Mouse (Mus musculus): Measurements from ENCODE around the gene Iqce. TPM values are rescaled to one million over a fixed set of nuclear protein-coding genes. Genes with fewer than 3 reads are reported as not detected.
A peak's percentile ranks its signal among the peaks of the same experiment; 100 is the strongest.

Gene Iqce
- total RNA-seq, 1 experiment from 2014 or later: 8.2 TPM

DNA sequence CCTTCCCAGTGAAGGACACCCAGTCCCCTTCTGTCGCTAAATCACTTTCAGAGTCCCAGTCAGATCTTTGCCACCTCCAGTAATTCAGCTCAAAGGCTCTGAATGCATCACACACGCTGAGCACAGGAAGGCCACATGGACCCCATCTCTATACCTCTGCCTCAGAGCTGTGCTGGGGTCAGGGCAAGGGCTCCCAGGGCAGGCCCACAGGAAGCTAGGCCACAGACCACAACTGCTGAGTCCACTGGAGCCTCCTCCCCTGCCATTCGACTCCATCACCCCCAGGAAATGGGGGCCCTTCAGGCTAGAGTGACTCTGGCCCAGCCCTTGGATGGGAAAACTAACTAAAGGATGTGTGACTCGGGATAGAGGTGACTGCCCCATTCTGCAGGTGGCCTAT lies 78.4 kb downstream of the Iqce start:
- ATAC-seq (replicated peaks; ENCODE audit: insufficient number of reproducible peaks, low FRiP score, low TSS enrichment, poor library complexity, severe bottlenecking): no peak

DNA sequence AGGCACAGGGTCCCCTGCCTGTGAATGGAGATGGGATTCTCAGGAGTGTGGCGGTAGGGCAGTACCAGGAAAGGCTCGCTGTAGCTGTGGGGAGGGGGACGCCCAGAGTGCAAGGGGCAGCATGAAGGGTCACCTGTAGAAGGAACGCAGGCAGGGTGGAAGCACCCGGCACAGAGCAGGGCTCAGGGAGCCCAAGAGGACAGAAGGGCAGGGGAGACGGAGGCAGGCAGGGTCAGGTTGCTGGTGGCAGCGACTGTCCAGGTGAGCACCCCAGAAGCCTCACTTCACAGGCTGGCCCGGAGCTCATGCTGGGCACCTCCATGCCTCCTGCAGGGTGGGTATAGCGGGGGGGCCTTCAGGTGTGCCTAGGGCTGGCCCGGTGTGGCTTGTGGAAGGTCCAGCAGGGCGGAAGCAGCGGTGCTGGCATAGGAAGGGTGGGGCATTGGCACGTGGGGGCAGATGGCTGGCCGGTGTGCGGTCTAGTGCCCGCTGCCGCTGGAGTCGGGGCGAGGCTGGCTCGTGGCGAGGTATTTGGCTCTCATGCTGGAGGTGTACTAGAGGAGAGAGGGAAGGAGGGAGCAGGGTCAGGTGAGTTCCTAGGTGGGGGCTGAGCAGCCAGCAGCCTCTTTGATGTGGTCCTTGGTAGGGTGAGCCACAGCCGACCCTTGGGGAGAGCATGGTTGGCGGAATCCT lies 79.1 kb downstream of the Iqce start:
- no peak for ATAC-seq (replicated peaks; ENCODE audit: insufficient number of reproducible peaks, low FRiP score, low TSS enrichment, poor library complexity, severe bottlenecking)

DNA sequence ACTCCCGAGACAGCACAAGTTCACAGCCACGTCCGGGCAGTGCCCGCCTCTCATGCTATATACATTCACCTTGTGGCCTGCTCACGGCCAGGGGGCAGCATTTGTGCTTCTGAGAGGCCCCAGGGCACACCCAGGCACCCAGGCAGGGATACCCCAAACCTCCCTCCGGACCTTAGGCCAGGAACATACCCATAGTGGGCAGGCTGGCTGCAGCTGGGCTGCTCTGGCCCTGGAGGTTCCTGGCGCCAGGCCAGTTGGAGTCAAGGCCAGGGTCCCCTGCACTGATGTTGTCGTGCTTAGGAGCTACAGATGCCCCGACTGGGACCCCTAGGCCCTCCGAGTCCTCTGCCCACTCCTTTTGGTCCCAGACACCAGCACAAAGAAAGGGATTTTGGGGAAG lies 80.7 kb downstream of the Iqce start:
- no peak for ATAC-seq (replicated peaks; ENCODE audit: insufficient number of reproducible peaks, low FRiP score, low TSS enrichment, poor library complexity, severe bottlenecking)

DNA sequence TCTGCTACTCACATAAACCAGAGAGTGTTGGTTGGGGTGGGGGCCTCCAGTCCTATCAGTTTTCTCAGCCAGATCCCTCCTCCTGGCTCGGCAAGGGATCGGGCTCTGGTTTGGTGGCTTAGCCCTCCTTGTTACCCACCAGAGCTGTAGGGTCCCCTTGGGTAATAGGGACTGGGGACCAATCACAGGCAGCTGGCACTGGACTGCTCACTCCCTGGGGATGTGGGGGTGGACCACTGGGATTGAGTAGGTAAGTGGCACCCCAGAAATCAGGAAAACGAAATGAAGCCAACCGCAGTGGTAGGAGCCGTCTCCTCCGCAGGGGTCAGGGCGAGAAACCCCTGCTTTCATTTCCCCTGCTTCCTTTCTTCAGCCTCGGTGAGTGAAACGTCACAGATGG lies 81.1 kb downstream of the Iqce start:
- no peak for ATAC-seq (replicated peaks; ENCODE audit: insufficient number of reproducible peaks, low FRiP score, low TSS enrichment, poor library complexity, severe bottlenecking)

DNA sequence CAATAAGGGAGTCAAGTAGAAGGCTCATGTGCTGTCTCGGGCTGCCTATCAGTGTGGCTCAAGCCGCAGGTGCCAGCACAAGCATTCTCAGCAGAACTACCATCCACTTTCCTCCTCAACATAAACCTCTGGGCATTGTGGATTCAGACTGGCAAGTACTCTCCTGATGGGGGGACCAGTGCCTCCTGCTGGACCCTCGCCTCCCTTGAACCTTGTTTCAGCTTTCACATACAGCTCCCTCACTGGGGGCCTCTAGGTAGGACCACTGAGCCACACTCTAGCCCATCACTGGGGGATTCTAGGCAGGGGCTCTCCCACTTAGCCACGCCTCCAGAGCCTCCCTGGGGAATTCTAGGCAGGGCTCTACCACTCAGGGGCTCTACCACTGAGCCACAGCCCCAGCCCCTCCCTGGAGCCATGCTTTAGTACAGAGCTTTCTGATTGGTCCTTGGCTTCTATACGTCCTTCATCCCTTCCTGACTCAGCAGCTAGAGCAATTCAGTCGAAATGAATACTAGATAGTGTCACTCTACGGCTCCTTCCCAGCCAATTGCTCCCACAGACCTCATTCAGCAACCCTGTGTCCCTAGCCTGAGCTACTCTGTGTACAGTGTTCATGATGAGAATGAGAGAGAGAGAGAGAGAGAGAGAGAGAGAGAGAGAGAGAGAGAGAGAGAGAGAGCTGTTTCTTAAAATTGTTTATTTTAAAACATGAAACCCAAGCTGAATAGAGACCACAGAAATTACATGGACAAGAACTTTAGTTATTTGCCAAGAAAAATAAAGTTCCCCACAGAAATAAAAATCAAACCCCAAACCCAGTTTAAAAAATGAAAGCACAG lies 82.1 kb downstream of the Iqce start:
- no peak for ATAC-seq (replicated peaks; ENCODE audit: insufficient number of reproducible peaks, low FRiP score, low TSS enrichment, poor library complexity, severe bottlenecking)

DNA sequence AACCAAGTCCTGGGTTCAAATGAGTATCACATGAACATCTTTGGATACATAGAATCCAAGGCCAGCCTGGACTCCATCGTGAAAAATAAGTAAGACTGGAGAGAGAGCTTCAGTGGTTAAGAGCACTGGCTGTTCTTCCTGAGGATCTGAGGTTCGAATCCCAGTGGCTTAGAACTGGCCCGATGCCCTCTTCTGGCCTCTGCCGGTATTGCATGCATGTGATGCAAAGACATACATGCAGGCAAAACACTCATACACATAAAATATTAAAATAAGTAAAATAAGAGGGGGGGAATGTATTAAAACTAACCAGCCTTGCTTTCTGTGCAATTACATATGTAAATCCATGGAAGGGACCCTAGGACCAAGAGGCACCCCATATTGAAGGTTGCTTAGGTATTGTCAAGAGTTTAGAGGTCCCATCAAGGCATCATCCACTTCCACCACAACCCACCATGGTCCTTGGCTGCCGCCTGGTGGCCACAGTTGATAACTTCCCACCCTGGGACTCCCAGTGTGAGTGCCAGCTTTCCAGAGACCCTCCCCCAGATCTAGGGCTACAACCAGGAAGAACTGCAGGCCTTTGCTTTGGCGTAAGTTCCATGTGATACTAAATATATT lies 82.9 kb downstream of the Iqce start:
- no peak for ATAC-seq (replicated peaks; ENCODE audit: insufficient number of reproducible peaks, low FRiP score, low TSS enrichment, poor library complexity, severe bottlenecking)

DNA sequence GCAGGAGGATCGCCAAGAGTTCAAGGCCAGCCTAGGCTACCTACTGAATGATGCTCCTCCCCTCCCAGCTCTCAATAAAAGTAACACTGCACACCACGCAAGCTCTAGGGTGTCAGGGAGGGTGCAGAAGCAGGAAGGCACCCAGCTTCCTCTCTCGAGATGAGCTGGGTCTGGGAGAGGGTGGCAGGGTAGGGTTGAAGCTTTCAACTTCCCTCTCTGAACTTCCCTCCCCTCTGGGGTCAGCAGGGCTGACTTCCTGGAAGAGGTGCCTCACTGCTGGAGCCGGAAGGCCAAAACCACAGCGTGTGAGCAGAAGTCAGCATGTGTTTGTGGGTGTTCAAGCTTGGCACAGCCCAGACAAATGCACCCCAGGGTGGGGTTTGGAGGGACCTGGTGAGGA lies 84.5 kb downstream of the Iqce start:
- ATAC-seq (replicated peaks; ENCODE audit: insufficient number of reproducible peaks, low FRiP score, low TSS enrichment, poor library complexity, severe bottlenecking): peak; percentile 69

DNA sequence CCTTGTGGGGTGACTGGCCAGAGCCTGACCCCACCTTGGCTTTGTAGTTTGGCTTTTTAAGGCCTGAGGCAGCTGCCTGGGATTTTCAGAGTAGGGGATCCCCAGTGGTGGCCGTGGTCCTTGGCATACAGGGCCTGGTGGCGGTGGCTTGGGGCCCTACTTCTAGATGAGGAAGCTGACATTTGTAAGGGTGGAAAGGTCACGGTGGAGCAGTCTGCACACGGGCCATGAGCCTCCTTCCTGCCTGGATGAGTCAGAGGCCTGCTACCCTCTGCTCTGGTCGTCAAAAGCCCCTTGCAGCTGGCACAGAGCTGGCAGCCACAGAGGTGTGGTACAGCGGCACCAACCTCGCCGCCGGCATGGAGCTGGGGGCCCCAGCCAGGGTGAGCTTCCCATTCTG lies 85.5 kb downstream of the Iqce start:
- peak; percentile 67 for ATAC-seq (replicated peaks; ENCODE audit: insufficient number of reproducible peaks, low FRiP score, low TSS enrichment, poor library complexity, severe bottlenecking)

DNA sequence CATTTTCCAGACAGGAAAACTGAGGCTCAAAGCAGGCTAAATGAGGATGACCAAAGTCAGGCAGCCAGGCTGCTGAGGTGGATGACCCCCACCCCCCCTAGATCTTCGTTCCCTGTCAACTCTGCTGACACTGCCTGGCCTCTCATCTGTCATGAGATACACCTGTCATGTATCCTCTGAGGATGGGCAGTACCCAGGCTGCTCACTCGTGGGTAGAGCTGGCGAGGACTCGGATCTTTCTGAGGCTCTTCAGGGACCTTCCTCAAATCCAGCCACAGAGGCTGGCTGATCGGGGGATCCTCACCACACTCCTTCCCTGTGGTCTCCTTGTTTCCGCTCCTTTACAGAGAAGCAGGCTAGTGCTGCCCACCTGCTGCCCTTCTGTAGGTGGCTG lies 86.1 kb downstream of the Iqce start:
- peak; percentile 1; the same call in 1 of the 2 replicates for ATAC-seq (replicated peaks; ENCODE audit: insufficient number of reproducible peaks, low FRiP score, low TSS enrichment, poor library complexity, severe bottlenecking)

DNA sequence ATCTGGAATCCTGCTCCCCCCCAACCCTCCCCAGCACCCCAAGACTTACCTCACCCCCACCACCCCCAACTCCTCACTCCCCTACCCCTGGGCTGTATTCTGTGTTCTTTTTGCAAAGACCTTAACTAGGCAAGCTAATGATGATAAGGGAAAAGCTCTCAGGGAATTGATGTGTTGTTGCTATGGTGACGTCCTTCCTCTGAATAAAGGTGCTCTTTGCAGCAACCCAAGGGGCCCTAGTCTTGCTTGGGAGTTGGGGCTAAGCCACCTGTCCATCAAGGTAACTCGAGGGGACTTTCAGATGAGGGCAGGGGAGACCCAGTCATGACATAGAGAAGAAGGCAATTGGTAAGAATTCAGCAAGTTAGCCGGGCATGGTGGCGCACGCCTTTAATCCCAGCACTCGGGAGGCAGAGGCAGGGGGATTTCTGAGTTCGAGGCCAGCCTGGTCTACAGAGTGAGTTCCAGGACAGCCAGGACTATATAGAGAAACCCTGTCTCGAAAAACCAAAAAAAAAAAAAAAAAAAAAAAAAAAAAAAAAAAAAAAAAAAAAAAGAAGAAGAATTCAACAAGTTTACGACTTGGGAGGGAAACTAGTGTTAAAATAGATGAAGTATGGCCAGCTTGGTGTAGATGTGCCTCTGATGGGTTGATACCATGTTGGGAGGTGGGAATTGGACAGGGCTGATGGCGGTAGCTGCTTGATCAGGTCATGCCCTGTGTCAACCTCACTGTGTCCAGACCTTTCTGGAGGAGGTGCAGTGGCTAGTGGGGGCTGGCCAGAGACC lies 86.7 kb downstream of the Iqce start:
- no peak for ATAC-seq (replicated peaks; ENCODE audit: insufficient number of reproducible peaks, low FRiP score, low TSS enrichment, poor library complexity, severe bottlenecking)

DNA sequence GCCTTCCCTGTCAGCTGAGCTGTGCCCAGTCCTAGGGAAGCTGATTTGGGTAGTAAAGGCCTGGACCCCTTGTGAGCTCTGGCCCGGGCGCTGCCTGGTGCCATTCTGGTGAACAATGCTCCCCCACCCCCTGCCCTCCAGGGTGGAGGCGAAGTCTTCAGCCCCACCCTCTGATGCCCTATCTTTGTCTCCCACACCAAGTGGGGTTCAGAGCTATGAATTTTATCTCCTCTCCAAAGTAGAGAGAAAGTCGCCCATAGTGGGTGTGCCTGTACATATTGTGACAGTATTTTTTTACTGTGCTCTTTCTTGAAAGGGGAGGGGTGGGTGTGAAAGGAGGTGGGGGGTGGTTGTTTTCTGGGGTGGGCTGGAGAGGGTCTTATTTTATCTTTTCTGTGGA lies 87.3 kb downstream of the Iqce start:
- no peak for ATAC-seq (replicated peaks; ENCODE audit: insufficient number of reproducible peaks, low FRiP score, low TSS enrichment, poor library complexity, severe bottlenecking)

DNA sequence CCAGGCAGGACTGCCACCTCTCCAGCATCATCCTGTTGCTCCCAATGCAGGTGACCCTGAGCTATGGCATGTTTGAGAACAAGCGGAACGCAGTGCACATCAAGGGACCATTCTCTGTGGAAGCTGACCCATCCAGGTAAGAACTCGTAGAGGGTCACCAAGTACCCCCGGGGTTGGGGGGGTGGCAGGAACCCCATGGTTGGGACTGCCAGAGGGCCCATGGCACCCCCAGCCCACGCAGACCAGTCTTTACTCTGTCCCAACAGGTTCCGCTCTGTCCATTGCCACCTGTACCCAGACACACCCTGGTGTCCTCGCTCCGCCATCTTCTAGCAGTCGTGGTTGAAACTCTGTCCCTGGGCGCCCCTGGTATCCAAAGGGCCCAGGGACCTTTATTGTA lies 88.0 kb downstream of the Iqce start:
- no peak for ATAC-seq (replicated peaks; ENCODE audit: insufficient number of reproducible peaks, low FRiP score, low TSS enrichment, poor library complexity, severe bottlenecking)

DNA sequence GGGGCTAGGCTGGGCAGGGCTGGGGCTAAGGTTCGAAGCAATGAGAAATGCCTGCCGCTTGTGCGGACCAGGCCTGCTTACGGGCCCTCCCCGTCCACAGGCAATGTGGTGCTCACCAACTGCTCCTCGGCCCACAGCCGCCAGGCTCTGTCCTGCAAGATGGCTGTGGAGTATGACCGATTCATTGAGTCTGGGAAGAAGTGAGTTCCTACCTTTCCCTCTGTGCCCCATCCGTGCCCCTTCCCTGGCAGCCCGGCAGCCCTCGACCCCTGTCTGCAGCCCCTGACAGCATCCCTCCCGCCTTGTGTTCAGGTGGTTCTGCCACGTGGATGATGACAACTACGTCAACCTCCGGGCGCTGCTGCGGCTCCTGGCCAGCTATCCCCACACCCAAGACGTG lies 90.0 kb downstream of the Iqce start:
- no peak for ATAC-seq (replicated peaks; ENCODE audit: insufficient number of reproducible peaks, low FRiP score, low TSS enrichment, poor library complexity, severe bottlenecking)

Other genes with a start within 250 kb of the Iqce start
- 30.8 to 35.1 TPM (median 32.4 TPM) in 3 replicates for gene Chst12, start 196.8 kb downstream of the Iqce start, total RNA-seq (2017)
- not detected in 3 replicates for gene Grifin, start 137.3 kb downstream of the Iqce start, total RNA-seq (2017)
- gene Lfng, start 95.1 kb downstream of the Iqce start, total RNA-seq (2017): 274 to 469 TPM (median 297 TPM) in 3 replicates
- gene Ttyh3, start 53.3 kb downstream of the Iqce start, total RNA-seq (2017): 12.6 to 29.2 TPM (median 15.6 TPM) in 3 replicates
- gene Brat1, start 2.6 kb upstream of the Iqce start, total RNA-seq (2017): 3.9 to 13.9 TPM (median 6.1 TPM) in 3 replicates
- gene Amz1, start 21.7 kb upstream of the Iqce start, total RNA-seq (2017): 7.8 to 13.5 TPM (median 10.2 TPM) in 3 replicates
- gene Gna12, start 128.1 kb upstream of the Iqce start, total RNA-seq (2017): 10.1 to 11.7 TPM (median 10.6 TPM) in 3 replicates